Mouse (Mus musculus) cerebellum, adult 11-12 months (tissue): ENCODE data around the gene Desi1.
A peak's percentile ranks its signal among the peaks of the same experiment; 100 is the strongest.

Source experiments
- DNase-seq: peaks from one replicate; pipeline ENCODE4 v3.0.0; 2022

Desi1 gene

DNA sequence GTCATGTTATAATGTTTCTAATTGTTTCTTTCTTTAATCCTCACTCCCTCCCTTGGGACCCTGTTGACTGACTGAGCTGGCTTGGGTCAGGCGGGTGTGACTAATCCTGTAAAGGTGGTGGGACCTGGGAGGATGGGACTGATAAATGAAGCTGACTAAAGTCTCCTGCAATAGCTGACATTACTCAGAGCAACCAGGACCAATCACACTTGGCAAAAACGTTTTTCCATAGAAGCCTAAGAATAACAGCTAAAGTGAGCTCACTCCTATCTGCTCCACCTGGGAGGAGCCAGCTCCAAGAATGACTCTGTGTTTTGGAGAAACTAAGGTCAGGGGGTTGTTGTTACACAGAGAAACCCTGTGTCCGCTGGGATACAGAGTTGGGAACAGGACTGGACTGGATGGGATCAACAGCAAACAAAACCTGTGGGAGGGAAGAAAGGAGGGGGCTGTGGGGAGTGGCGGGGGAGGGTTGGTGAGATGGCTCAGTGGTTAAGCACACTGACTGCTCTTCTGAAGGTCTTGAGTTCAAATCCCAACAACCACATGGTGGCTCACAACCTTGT, 68.6 kb downstream of the Desi1 start:
- DNase-seq = no peak

GRCm38 (mm10) chr15:81964262-81964661, 69.4 kb downstream of the Desi1 start:
- DNase-seq = no peak

DNA sequence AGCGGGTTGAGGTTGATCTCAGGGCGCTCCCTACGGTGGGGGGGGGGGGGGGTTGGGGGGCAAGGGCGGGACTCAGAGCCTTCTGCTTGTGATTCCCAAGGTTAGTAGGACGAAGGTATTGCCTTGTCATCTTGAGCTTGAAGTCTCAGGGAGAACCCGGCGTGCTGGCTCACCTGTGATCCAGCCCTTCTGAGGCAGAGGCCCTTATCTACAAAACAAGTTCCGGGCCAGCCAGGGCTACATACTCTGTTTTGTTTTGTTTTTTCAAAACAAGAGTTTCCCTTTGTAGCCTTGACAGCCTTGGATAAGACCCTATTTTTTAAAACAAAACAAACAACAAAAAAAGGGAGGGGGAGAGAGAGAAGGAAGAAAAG, 72.6 kb downstream of the Desi1 start:
- no peak for DNase-seq

DNA sequence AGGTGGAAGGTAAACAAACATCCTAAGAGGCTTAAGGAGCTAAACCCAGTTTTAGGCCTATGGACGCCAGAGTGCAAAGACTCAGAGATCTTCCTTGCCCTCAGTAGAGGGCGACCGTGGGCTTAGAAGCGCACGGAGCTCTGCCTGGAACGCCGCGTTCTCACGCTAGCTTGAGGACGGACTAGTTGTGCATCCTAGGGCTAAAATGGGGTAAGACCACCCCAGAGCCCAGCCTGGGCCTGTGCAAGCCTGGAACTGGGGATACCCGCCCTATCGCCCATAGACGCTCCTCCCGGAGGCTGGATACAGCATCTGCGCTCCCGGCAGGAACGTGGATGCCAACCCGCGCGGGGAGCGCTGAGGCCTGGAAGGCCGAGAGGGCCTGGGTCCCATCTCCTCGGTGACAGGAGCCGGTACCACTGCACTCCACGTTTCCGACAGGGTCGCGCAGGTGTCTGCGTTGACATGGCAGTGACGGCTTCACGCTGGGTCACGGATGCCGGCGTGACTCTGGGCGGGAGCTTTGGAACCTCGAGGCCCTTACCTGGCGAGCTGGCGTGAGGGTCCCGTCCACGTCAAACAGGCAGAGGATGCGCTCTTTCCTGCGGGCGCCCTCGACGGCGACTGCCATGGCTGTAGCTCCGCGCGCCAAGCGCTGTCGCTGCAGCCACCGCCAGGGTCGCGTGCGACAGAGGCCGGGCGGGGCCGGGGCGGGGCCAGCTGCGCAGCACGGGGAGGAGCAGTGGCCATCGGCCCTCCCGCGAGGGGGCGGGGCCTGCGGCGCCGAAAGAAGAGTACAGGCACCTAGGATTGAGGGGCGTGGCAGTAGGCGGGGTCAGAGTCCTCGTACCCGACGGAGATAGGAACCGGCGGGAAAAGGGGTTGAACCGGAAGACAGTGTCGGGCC, 73.2 kb downstream of the Desi1 start, which contains the start of gene Pmm1:
Pmm1 (minus strand) TSS at position 760 of the 907 bp plus-strand sequence.
- DNase-seq = peak; percentile 99

GRCm38 (mm10) chr15:81958906-81959305, 74.8 kb downstream of the Desi1 start:
- peak; percentile 9 for DNase-seq

- DNase-seq = peak; percentile 17
Observed at GRCm38 (mm10) chr15:81957598-81957997, 76.1 kb downstream of the Desi1 start.

GRCm38 (mm10) chr15:81956457-81956856, 77.2 kb downstream of the Desi1 start:
- peak; percentile 58 for DNase-seq

DNA sequence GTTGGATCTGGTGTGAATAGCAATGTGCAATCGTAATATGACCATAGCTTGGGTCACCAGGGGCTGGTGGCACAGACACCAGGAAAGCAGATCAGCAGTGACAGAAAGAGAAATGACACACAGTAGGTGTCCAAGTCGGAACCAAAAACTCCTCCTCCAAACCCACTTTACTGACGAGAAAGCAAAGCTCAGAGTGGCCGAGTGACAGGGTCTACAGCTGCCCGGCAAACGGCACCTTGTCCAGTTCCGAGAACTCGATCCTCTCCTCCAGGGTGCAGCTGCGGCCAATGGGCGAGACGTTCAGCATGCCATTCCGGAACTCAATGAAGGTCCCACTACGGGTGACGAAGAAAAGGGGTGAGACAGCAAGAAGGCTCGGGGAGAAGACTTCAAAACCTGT, 78.2 kb downstream of the Desi1 start:
- peak; percentile 21 for DNase-seq

DNA sequence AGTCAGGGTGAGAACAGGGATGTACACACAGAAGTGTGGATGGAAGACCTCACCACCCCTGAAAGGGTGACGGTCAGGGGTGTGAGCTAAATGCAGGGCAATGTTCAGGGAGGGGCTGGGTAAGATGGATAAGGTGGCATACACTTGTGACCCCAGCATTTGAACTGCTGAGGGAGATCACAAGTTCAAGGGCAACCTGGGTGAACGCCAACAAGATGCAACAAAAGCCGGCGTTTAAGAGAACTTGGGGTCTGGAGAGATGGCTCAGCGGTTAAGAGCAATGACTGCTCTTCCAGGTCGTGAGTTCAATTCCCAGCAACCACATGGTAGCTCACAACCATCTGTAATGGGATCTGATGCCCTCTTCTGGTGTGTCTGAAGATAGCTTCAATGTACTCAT, 78.9 kb downstream of the Desi1 start:
- no peak for DNase-seq

- DNase-seq = peak; percentile 67
Observed at GRCm38 (mm10) chr15:81954151-81954583, 79.5 kb downstream of the Desi1 start.

DNA sequence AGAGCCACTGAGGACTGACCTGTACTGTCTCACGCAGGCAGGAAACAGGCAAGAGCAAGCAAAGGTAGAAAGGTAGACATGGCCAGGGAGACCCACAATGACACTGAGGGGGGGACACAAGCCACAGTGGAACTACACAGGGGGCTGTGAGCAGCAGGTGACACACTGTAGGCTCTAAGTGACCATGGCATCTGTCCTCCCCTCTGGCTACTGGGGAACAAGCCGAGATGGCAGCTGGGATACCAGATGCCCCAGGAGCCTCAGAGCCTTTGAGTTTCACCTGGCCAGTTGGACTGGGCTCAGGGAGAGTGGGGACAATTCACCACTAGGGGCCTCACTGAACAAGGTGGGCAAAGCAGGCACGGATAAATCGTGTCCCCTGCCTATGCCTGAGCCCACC, 81.4 kb downstream of the Desi1 start:
- DNase-seq = peak; percentile 33

DNA sequence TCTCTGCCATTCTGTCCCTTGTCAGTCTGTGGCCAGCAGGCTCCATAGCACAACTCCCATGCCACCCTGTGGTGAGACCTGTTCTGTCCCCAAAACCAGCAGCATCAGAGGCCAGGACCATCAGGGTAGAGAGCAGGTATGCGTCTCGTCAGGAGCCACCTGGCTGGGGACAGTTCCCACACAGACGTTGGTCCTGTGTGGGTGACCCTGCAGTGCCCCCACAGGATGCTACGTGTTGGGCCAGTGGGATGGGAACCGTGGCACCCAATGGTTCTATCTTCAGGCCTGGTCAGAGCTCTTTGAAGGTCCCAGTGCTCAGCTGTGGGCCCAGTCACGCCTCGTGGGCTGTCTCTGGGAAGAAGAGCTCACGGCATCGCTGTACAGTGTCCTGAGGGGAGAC, 82.5 kb downstream of the Desi1 start:
- DNase-seq = peak; percentile 25

DNA sequence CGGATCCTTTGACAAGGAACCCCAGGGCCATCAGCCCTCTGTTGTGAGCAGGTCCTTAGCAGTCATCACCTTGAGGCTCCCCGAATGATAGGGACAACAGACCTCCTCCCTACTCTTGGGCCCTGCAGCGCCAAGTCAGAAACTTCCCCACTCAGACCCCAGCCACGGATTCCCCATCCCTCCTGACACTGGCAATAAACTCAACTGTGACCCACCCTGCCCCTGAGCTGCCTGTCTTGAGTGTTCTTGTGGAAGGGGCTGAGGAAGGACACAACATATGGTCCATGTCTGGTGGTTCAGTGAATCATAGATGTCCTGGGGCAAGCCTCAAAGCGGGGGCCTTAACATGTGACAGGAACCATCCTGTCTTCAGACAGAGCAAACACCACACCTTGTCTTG, 82.9 kb downstream of the Desi1 start:
- peak; percentile 20 for DNase-seq

DNA sequence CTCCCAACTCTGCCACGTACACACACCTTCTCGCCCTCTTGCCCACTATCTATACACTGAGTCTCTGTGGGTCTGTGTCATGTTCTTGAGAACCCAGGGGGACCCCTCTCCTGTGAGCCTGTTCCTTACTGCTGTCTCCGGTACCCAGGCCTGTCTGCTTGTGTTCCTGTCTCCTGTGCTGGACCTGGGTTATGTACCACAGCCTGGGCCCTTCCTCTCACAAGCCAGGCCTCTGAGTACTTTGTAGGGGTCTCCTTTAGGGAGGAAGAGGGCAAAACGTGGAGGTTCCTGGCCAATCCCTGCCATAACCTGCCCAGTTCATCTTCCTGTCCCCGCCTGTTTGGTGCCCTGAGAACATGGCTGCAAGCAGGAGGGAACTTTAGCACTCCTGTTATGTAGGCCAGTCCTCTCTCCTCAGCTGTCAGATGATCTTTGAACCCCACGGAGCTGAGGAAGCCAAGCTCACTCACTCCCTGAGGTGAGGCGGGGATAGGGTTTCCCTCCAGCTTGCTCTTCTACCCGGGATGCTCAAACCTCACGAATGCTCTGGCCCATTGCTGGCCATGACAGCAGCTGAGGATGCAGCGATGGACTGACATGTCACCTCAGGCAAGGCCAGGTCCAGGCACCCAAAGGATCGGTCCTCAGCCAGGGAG, 84.1 kb downstream of the Desi1 start:
- no peak for DNase-seq

DNA sequence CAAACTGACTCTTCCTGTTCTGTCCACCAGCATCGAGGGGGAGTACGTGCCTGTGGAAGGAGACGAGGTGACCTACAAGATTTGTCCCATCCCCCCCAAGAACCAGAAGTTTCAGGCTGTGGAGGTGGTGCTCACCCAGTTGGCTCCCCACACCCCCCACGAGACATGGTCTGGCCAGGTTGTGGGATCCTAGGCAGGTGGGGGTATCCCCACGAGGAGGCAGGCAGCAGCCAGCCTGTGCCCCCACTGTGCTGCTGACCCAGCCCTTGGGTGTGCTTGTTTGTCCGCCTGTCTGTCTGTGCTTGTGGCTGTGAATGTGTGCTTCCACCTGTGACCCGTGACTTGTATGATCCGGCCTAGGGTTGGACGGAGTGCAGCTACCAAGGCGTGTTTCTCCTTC, 84.6 kb downstream of the Desi1 start:
- no peak for DNase-seq

- no peak for DNase-seq
Observed at GRCm38 (mm10) chr15:81943176-81943749, 90.4 kb downstream of the Desi1 start.
